Mouse (Mus musculus) olfactory bulb, adult 2 months (tissue): ENCODE measurements around the gene Gm28308.

Experiments
- CTCF ChIP-seq: fragments of 200-500 bp; IDR thresholded peaks from 2 replicates; pipeline ENCODE4 v1.5.1; 2012; ENCODE audit warnings: low read depth, mild to moderate bottlenecking, low read length, moderate library complexity; ENCODE audit not compliant: insufficient read depth
- POLR2A ChIP-seq: fragments of 200-500 bp; IDR thresholded peaks from 2 replicates; pipeline ENCODE4 v1.6.1; 2012; ENCODE audit warnings: mild to moderate bottlenecking, low read depth, low read length, moderate library complexity; ENCODE audit not compliant: insufficient read depth

- TF ChIP-seq CTCF = no peak
- TF ChIP-seq POLR2A = no peak
Observed at GRCm38 (mm10) chr6:52261751-52262462, 48.8 kb upstream of the Gm28308 start.
